In genomic region chr10:21613021-21613860, GRCm38 (mm10) we compare ENCODE assay signal across 28 mouse cellular contexts. TPM values are rescaled to one million over a fixed set of nuclear protein-coding genes. Genes with fewer than 3 reads are reported as not detected.
A peak's percentile ranks its signal among the peaks of the same experiment; 100 is the strongest.
DNase-seq lines count a peak whose midpoint lies in the region; ATAC-seq lines count a peak whose summit lies in the region.
"Had no signal": no experiment of that assay in that cellular context is flagged by ENCODE, and none has a peak within 500 bp of the region (broad histone marks: within the 10 kb centered on the region; RNA-seq: fewer than 3 reads in every experiment).

No protein-coding gene starts in this region.

- H3K9ac ChIP-seq in kidney, embryonic 14.5 days (ENCODE audit: low read depth, low read length), result no peak overlapping the region
- H3K9ac ChIP-seq: embryonic facial prominence, embryonic 13.5 days; forebrain, embryonic 15.5 days; heart, embryonic 12.5 days; hindbrain, embryonic 15.5 days; limb, embryonic 13.5 days; liver, embryonic 13.5 days; lung, embryonic 14.5 days had no signal

- no peaks in the 10 kb centered on the region for H3K9me3 ChIP-seq in kidney, embryonic 14.5 days (ENCODE audit: control insufficient read depth, low read length)
- H3K9me3 ChIP-seq: embryonic facial prominence, embryonic 13.5 days; forebrain, embryonic 15.5 days; heart, embryonic 12.5 days; hindbrain, embryonic 15.5 days; limb, embryonic 13.5 days; liver, embryonic 13.5 days had no signal

- no peak for ATAC-seq in kidney, embryonic 14.5 days (ENCODE audit: low FRiP score, low TSS enrichment)
- ATAC-seq: forebrain, embryonic 15.5 days; midbrain, embryonic 16.5 days had no signal

- H3K36me3 ChIP-seq in kidney, embryonic 14.5 days (ENCODE audit: control insufficient read depth, insufficient read depth, low read length), result no peaks in the 10 kb centered on the region
- H3K36me3 ChIP-seq: embryonic facial prominence, embryonic 13.5 days; forebrain, embryonic 15.5 days; heart, embryonic 12.5 days; hindbrain, embryonic 15.5 days; limb, embryonic 13.5 days; liver, embryonic 13.5 days had no signal

- 48% methylated on average over 4 of the region's 4 CpGs for WGBS in kidney, embryonic 14.5 days

- DNase-seq in kidney, adult 11 months, result peak; percentile 86
- DNase-seq in kidney, adult 18-20 months, result peak; percentile 80
- DNase-seq in kidney, postnatal 10 days, result peak; percentile 77
- no peak for DNase-seq in layer of hippocampus, adult 9-10 months (ENCODE audit: low spot score)
- DNase-seq in ovary, adult 18-20 months (ENCODE audit: low spot score), result no peak
- no peak for DNase-seq in heart, adult 8-10 months (ENCODE audit: low spot score)
- DNase-seq: adrenal gland, adult 8-10 months; B cell, adult 2 months; cerebellum, postnatal 10 days; heart, postnatal 36 days; liver, embryonic 13.5 days; lung, embryonic 14.5 days; lung, postnatal 4 days; retina, postnatal 1 day; right cerebral cortex, postnatal 4 days; thymus, postnatal 25 days had no signal

- H3K27ac ChIP-seq in kidney, embryonic 14.5 days (ENCODE audit: low read depth, low read length), result no peak overlapping the region
- H3K27ac ChIP-seq: embryonic facial prominence, embryonic 13.5 days; forebrain, embryonic 15.5 days; hindbrain, embryonic 15.5 days; limb, embryonic 13.5 days; liver, embryonic 13.5 days had no signal

- H3K4me3 ChIP-seq in kidney, embryonic 14.5 days (ENCODE audit: low read length), result no peak overlapping the region
- H3K4me3 ChIP-seq: embryonic facial prominence, embryonic 13.5 days; forebrain, embryonic 15.5 days; heart, embryonic 12.5 days; hindbrain, embryonic 15.5 days; limb, embryonic 13.5 days; liver, embryonic 13.5 days had no signal

- H3K27me3 ChIP-seq in kidney, embryonic 14.5 days (ENCODE audit: control insufficient read depth, insufficient read depth, low read length), result no peaks in the 10 kb centered on the region
- H3K27me3 ChIP-seq: embryonic facial prominence, embryonic 13.5 days; forebrain, embryonic 15.5 days; heart, embryonic 12.5 days; hindbrain, embryonic 15.5 days; limb, embryonic 13.5 days; liver, embryonic 13.5 days had no signal

- H3K4me2 ChIP-seq in kidney, embryonic 14.5 days (replicated peaks; ENCODE audit: low read depth, low read length), result no peak overlapping the region
- H3K4me2 ChIP-seq: embryonic facial prominence, embryonic 13.5 days; forebrain, embryonic 15.5 days; heart, embryonic 12.5 days; hindbrain, embryonic 15.5 days; limb, embryonic 13.5 days; liver, embryonic 13.5 days; lung, embryonic 14.5 days had no signal

- 0 out of 2 replicates have a peak, but pooled peaks cover 7% of the 10 kb centered on the region for H3K4me1 ChIP-seq in kidney, embryonic 14.5 days (ENCODE audit: control insufficient read depth, insufficient read depth, low read length)
- H3K4me1 ChIP-seq: embryonic facial prominence, embryonic 13.5 days; forebrain, embryonic 15.5 days; hindbrain, embryonic 15.5 days; liver, embryonic 13.5 days had no signal

RNA-seq across cellular contexts. Expression of gene 1700020N01Rik, which starts 20.3 kb away (rescaled TPM):
- polyA plus RNA-seq in kidney, embryonic 14.5 days (2014; fragmentation: Nextera tagmentation; extraction: Ambion mirVana), result not detected in 2 replicates
- not detected for total RNA-seq in heart, adult 8-10 months (2022)
- total RNA-seq: adrenal gland, adult 8-10 months; heart, postnatal 36 days; layer of hippocampus, postnatal 14 days; left cerebral cortex, postnatal 10 days; neutrophil, adult 5-6 weeks had no signal
- polyA plus RNA-seq: embryonic facial prominence, embryonic 13.5 days; forebrain, embryonic 15.5 days; gonadal fat pad, adult 2 months; hindbrain, embryonic 15.5 days; large intestine, adult 2 months; limb, embryonic 13.5 days; liver, embryonic 13.5 days; lung, embryonic 14.5 days; midbrain, embryonic 16.5 days had no signal

Comparison
In these comparisons a context has a peak if more than half of its experiments do, and no peak if none do; other contexts are left out.
1. DNase-seq: peak in kidney, adult 11 months (single experiment), kidney, adult 18-20 months (single experiment) and kidney, postnatal 10 days (single experiment); none in layer of hippocampus, adult 9-10 months (single experiment), ovary, adult 18-20 months (single experiment) and heart, adult 8-10 months (single experiment).